In genomic region chr17:46242993-46243392, GRCm38 (mm10) we compare ENCODE assay signal across 18 mouse cellular contexts. TPM values are rescaled to one million over a fixed set of nuclear protein-coding genes. Genes with fewer than 3 reads are reported as not detected.
A peak's percentile ranks its signal among the peaks of the same experiment; 100 is the strongest.
DNase-seq lines count a peak whose midpoint lies in the region; ATAC-seq and TF ChIP-seq lines count a peak whose summit lies in the region.
"Had no signal": no experiment of that assay in that cellular context is flagged by ENCODE, and none has a peak within 500 bp of the region (broad histone marks: within the 10 kb centered on the region; RNA-seq: fewer than 3 reads in every experiment).

No protein-coding gene starts in this region.

- no peak for TF ChIP-seq CTCF in layer of hippocampus, adult 2 months (conservative IDR thresholded peaks at IDR 0.05)

- no peak overlapping the region for H3K4me2 ChIP-seq in lung, embryonic 16.5 days (ENCODE audit: low read depth, low read length)
- no peak overlapping the region for H3K4me2 ChIP-seq in stomach, embryonic 16.5 days (ENCODE audit: low read depth, low read length)
- H3K4me2 ChIP-seq: embryonic facial prominence, embryonic 13.5 days; kidney, embryonic 15.5 days; limb, embryonic 13.5 days; liver, embryonic 15.5 days; neural tube, embryonic 12.5 days had no signal

- 64% methylated on average over 4 of the region's 4 CpGs for WGBS in lung, embryonic 16.5 days
- 76% methylated on average over 4 of the region's 4 CpGs for WGBS in stomach, embryonic 16.5 days

- peak; percentile 56 for DNase-seq in adrenal gland, adult 2 months
- no peak for DNase-seq in adrenal gland, adult 18-20 months (ENCODE audit: low spot score in 2 of 2)
- no peak for DNase-seq in layer of hippocampus, adult 2 months (ENCODE audit: low spot score in 2 of 2)
- DNase-seq in layer of hippocampus, postnatal 25 days (ENCODE audit: extremely low spot score in 1 of 2, low spot score in 1 of 2) = no peak
- DNase-seq in right cerebral cortex, adult 2 months (ENCODE audit: low spot score in 2 of 2) = no peak
- DNase-seq in cerebellum, adult 8-10 months = no peak
- DNase-seq: cerebellum, adult 11-12 months; heart, adult 2 months; layer of hippocampus, adult 9-11 months had no signal

- no peaks in the 10 kb centered on the region for H3K27me3 ChIP-seq in lung, embryonic 16.5 days (ENCODE audit: control insufficient read depth, insufficient read depth, low read depth, low read length)
- no peaks in the 10 kb centered on the region for H3K27me3 ChIP-seq in stomach, embryonic 16.5 days (ENCODE audit: control insufficient read depth, insufficient read depth, low read length)
- H3K27me3 ChIP-seq: embryonic facial prominence, embryonic 13.5 days; kidney, embryonic 15.5 days; limb, embryonic 13.5 days; liver, embryonic 15.5 days; neural tube, embryonic 12.5 days had no signal

- peaks cover 35% of the 10 kb centered on the region for H3K36me3 ChIP-seq in lung, embryonic 16.5 days (ENCODE audit: control insufficient read depth, insufficient read depth, low read length)
- peaks cover 36% of the 10 kb centered on the region for H3K36me3 ChIP-seq in stomach, embryonic 16.5 days (ENCODE audit: control insufficient read depth, insufficient read depth, low read length)

- H3K27ac ChIP-seq in layer of hippocampus, adult 2 months = peak overlapping the region; percentile 41; the same call in 1 of the 2 replicates
- H3K27ac ChIP-seq in lung, embryonic 16.5 days (ENCODE audit: low read length) = peak overlapping the region; percentile 47; the same call in 1 of the 2 replicates
- no peak overlapping the region; the same call in 1 of the 2 replicates for H3K27ac ChIP-seq in stomach, embryonic 16.5 days (ENCODE audit: low read length)
- H3K27ac ChIP-seq: embryonic facial prominence, embryonic 13.5 days; heart, adult 2 months; kidney, embryonic 15.5 days; limb, embryonic 13.5 days; liver, embryonic 15.5 days; midbrain, embryonic 10.5 days; neural tube, embryonic 12.5 days had no signal

- H3K4me1 ChIP-seq in lung, embryonic 16.5 days (replicated peaks; ENCODE audit: control insufficient read depth, insufficient read depth, low read length) = peaks cover 14% of the 10 kb centered on the region
- H3K4me1 ChIP-seq in stomach, embryonic 16.5 days (ENCODE audit: control insufficient read depth, insufficient read depth, low read length) = peaks cover 7% of the 10 kb centered on the region

- H3K9ac ChIP-seq in lung, embryonic 16.5 days (ENCODE audit: low read length) = no peak overlapping the region
- H3K9ac ChIP-seq in stomach, embryonic 16.5 days (ENCODE audit: low read length) = 0 out of 2 replicates have a peak overlapping the region, but pooled peaks have one; percentile 4
- H3K9ac ChIP-seq: embryonic facial prominence, embryonic 13.5 days; kidney, embryonic 15.5 days; limb, embryonic 13.5 days; liver, embryonic 15.5 days; neural tube, embryonic 12.5 days had no signal

- no peak overlapping the region for H3K4me3 ChIP-seq in layer of hippocampus, adult 2 months
- no peak overlapping the region for H3K4me3 ChIP-seq in lung, embryonic 16.5 days (ENCODE audit: low read length)
- H3K4me3 ChIP-seq in stomach, embryonic 16.5 days (replicated peaks; ENCODE audit: low read length) = no peak overlapping the region
- H3K4me3 ChIP-seq: embryonic facial prominence, embryonic 13.5 days; heart, adult 2 months; kidney, embryonic 15.5 days; limb, embryonic 13.5 days; liver, embryonic 15.5 days; midbrain, embryonic 10.5 days; neural tube, embryonic 12.5 days had no signal

- peak; percentile 51 for ATAC-seq in lung, embryonic 16.5 days (ENCODE audit: low read depth)
- ATAC-seq in stomach, embryonic 16.5 days (ENCODE audit: insufficient read depth, low FRiP score) = no peak

- no peaks in the 10 kb centered on the region for H3K9me3 ChIP-seq in lung, embryonic 16.5 days (ENCODE audit: control insufficient read depth, low read length)
- no peaks in the 10 kb centered on the region for H3K9me3 ChIP-seq in stomach, embryonic 16.5 days (replicated peaks; ENCODE audit: control insufficient read depth, low read length)
- H3K9me3 ChIP-seq: embryonic facial prominence, embryonic 13.5 days; kidney, embryonic 15.5 days; limb, embryonic 13.5 days; liver, embryonic 15.5 days; midbrain, embryonic 10.5 days; neural tube, embryonic 12.5 days had no signal

RNA-seq across cellular contexts. Expression of gene Polr1c, which starts 4.9 kb away (rescaled TPM):
- 100 to 1,000 TPM in 1 of 2 experiments, 10 to 100 TPM in 1; 91.3 to 104 TPM for total RNA-seq in adrenal gland, adult 2 months (2021)
- polyA plus RNA-seq in adrenal gland, adult 2 months (2012; rRNA removed) = 41.5 and 45.2 TPM in 2 replicates
- total RNA-seq in adrenal gland, adult 18-20 months (2021) = 100 to 1,000 TPM in 1 of 2 experiments, 10 to 100 TPM in 1; 68.6 to 122 TPM
- 10 to 100 TPM; 37.6 to 39.0 TPM for total RNA-seq in layer of hippocampus, adult 2 months (2021)
- 10 to 100 TPM; 36.3 to 40.4 TPM for total RNA-seq in layer of hippocampus, postnatal 25 days (2021)
- polyA plus RNA-seq in lung, embryonic 16.5 days (2015; fragmentation: Nextera tagmentation; extraction: Ambion mirVana) = 90.6 and 91.2 TPM in 2 replicates
- polyA plus RNA-seq in stomach, embryonic 16.5 days (2015; fragmentation: Nextera tagmentation; extraction: Ambion mirVana) = 67.9 and 72.6 TPM in 2 replicates

RNA-seq across cellular contexts. Expression of gene Yipf3, which starts 4.9 kb away (rescaled TPM):
- total RNA-seq in adrenal gland, adult 2 months (2021) = 100 to 1,000 TPM; 157 to 198 TPM
- 387 and 511 TPM in 2 replicates for polyA plus RNA-seq in adrenal gland, adult 2 months (2012; rRNA removed)
- total RNA-seq in adrenal gland, adult 18-20 months (2021) = 100 to 1,000 TPM; 121 to 185 TPM
- total RNA-seq in layer of hippocampus, adult 2 months (2021) = 10 to 100 TPM; 80.3 to 95.2 TPM
- total RNA-seq in layer of hippocampus, postnatal 25 days (2021) = 10 to 100 TPM; 83.8 to 97.4 TPM
- polyA plus RNA-seq in lung, embryonic 16.5 days (2015; fragmentation: Nextera tagmentation; extraction: Ambion mirVana) = 114 and 120 TPM in 2 replicates
- polyA plus RNA-seq in stomach, embryonic 16.5 days (2015; fragmentation: Nextera tagmentation; extraction: Ambion mirVana) = 111 and 120 TPM in 2 replicates

RNA-seq across cellular contexts. Expression of gene Lrrc73, which starts 10.3 kb away (rescaled TPM):
- total RNA-seq in adrenal gland, adult 2 months (2021) = 1 to 10 TPM; 4.1 to 5.6 TPM
- polyA plus RNA-seq in adrenal gland, adult 2 months (2012; rRNA removed) = 13.8 and 15.5 TPM in 2 replicates
- 1 to 10 TPM; 6.0 to 7.9 TPM for total RNA-seq in adrenal gland, adult 18-20 months (2021)
- total RNA-seq in layer of hippocampus, adult 2 months (2021) = 10 to 100 TPM; 57.3 to 58.2 TPM
- 10 to 100 TPM; 69.7 to 72.5 TPM for total RNA-seq in layer of hippocampus, postnatal 25 days (2021)
- polyA plus RNA-seq in lung, embryonic 16.5 days (2015; fragmentation: Nextera tagmentation; extraction: Ambion mirVana) = 0.69 and 0.93 TPM in 2 replicates
- 0.45 and 0.48 TPM in 2 replicates for polyA plus RNA-seq in stomach, embryonic 16.5 days (2015; fragmentation: Nextera tagmentation; extraction: Ambion mirVana)
- total RNA-seq: gastrocnemius, adult 8-10 months had no signal
- polyA plus RNA-seq: liver, embryonic 15.5 days had no signal

RNA-seq across cellular contexts. Expression of gene Tjap1, which starts 39.8 kb away (rescaled TPM):
- total RNA-seq in adrenal gland, adult 2 months (2021) = 10 to 100 TPM; 44.8 to 51.4 TPM
- polyA plus RNA-seq in adrenal gland, adult 2 months (2012; rRNA removed) = 85.3 and 98.6 TPM in 2 replicates
- 10 to 100 TPM; 41.5 to 52.9 TPM for total RNA-seq in adrenal gland, adult 18-20 months (2021)
- total RNA-seq in layer of hippocampus, adult 2 months (2021) = 10 to 100 TPM; 54.0 to 56.7 TPM
- 10 to 100 TPM; 47.6 to 49.6 TPM for total RNA-seq in layer of hippocampus, postnatal 25 days (2021)
- 39.1 and 40.8 TPM in 2 replicates for polyA plus RNA-seq in lung, embryonic 16.5 days (2015; fragmentation: Nextera tagmentation; extraction: Ambion mirVana)
- polyA plus RNA-seq in stomach, embryonic 16.5 days (2015; fragmentation: Nextera tagmentation; extraction: Ambion mirVana) = 36.8 and 38.9 TPM in 2 replicates

RNA-seq across cellular contexts. Expression of gene Xpo5, which starts 40.4 kb away (rescaled TPM):
- 10 to 100 TPM; 65.0 to 81.2 TPM for total RNA-seq in adrenal gland, adult 2 months (2021)
- 25.6 and 29.3 TPM in 2 replicates for polyA plus RNA-seq in adrenal gland, adult 2 months (2012; rRNA removed)
- 10 to 100 TPM; 45.7 to 85.4 TPM for total RNA-seq in adrenal gland, adult 18-20 months (2021)
- total RNA-seq in layer of hippocampus, adult 2 months (2021) = 10 to 100 TPM; 44.0 to 48.3 TPM
- total RNA-seq in layer of hippocampus, postnatal 25 days (2021) = 10 to 100 TPM; 44.9 to 45.7 TPM
- polyA plus RNA-seq in lung, embryonic 16.5 days (2015; fragmentation: Nextera tagmentation; extraction: Ambion mirVana) = 31.2 and 33.8 TPM in 2 replicates
- polyA plus RNA-seq in stomach, embryonic 16.5 days (2015; fragmentation: Nextera tagmentation; extraction: Ambion mirVana) = 32.7 and 32.9 TPM in 2 replicates

Comparison
In these comparisons a context has a peak if more than half of its experiments do, and no peak if none do; other contexts are left out.
1. RNA of gene Lrrc73, which starts 10.3 kb away (total RNA-seq): 69.7 to 72.5 TPM in layer of hippocampus, postnatal 25 days and 57.3 to 58.2 TPM in layer of hippocampus, adult 2 months; 6.0 to 7.9 TPM in adrenal gland, adult 18-20 months and 4.1 to 5.6 TPM in adrenal gland, adult 2 months; every median in the first group is over 4 times any median in the second.